Mouse (Mus musculus): Measurements from ENCODE around the gene Catsper4.

- TF ChIP-seq ZMIZ1 (IDR thresholded peaks at IDR 0.05; ENCODE audit: low read depth, low read length) = no peak
- no peak for TF ChIP-seq POLR2AphosphoS2 (IDR thresholded peaks at IDR 0.05; ENCODE audit: low read depth, low read length)
- TF ChIP-seq MAX (IDR thresholded peaks at IDR 0.05; ENCODE audit: low read length) = no peak
- TF ChIP-seq CTCF (conservative IDR thresholded peaks at IDR 0.05 in 1 of 2, IDR thresholded peaks at IDR 0.05 in 1 of 2; ENCODE audit: low read depth in 2 of 2, low read length in 2 of 2) = no peak
These were observed 62.2 kb downstream of the Catsper4 start for GRCm38 (mm10) chr4:134165024-134165423.
